Mouse (Mus musculus): ENCODE data around the gene Gnai2. TPM values are rescaled to one million over a fixed set of nuclear protein-coding genes. Genes with fewer than 3 reads are reported as not detected.
"Not testable (repeated sequence)": the region's sequence is repeated elsewhere in the genome, so short reads cannot be mapped to it uniquely, and the experiment has no call there.

Gnai2 gene
- total RNA-seq (2014; fragmentation: Nextera tagmentation) = 337 and 375 TPM in 2 replicates
- 232 TPM in 2 replicates for total RNA-seq (2017)
- 657 and 787 TPM in 2 replicates for polyA plus RNA-seq (2012)

GRCm38 (mm10) chr9:107635279-107636028, at the start of gene Gnai2:
Gene Gnai2 (minus strand): TSS chr9:107635367.
- no peaks in the 10 kb centered on the region for H3K9me3 ChIP-seq (replicated peaks)
- peaks cover 66% of the 10 kb centered on the region for H3K4me1 ChIP-seq (ENCODE audit: insufficient read depth, low read depth, low read length)
- TF ChIP-seq CTCF (IDR thresholded peaks at IDR 0.05; ENCODE audit: low read depth, low read length) = no peak
- no peak for TF ChIP-seq TAL1 (conservative IDR thresholded peaks at IDR 0.05; ENCODE audit: low read depth, low read length)
- no peak for TF ChIP-seq GATA2 (IDR thresholded peaks at IDR 0.05; ENCODE audit: borderline replicate concordance, low read depth, low read length)
- no peak for TF ChIP-seq POLR2AphosphoS5 (IDR thresholded peaks at IDR 0.05; ENCODE audit: insufficient replicate concordance, low read depth, low read length)
- no peak for TF ChIP-seq GATA1 (IDR thresholded peaks at IDR 0.05; ENCODE audit: borderline replicate concordance, low read length)
- H3K36me3 ChIP-seq (replicated peaks) = peaks cover 29% of the 10 kb centered on the region
- ATAC-seq (ENCODE audit: extremely low read depth, insufficient number of reproducible peaks, low FRiP score, poor library complexity, severe bottlenecking) (peak; percentile 90), DNase-seq (ENCODE audit: low spot score) (peak; percentile 89)
- H3K27me3 ChIP-seq (ENCODE audit: insufficient read depth, low read length) = peaks cover 4% of the 10 kb centered on the region; the same call in 1 of the 2 replicates
- peak within 1 kb of the TSS; percentile 85 for H3K4me3 ChIP-seq (ENCODE audit: low read depth, low read length)

- ATAC-seq (ENCODE audit: extremely low read depth, insufficient number of reproducible peaks, low FRiP score, poor library complexity, severe bottlenecking) (no peak), DNase-seq (ENCODE audit: low spot score) (no peak)
- Histone ChIP-seq H3K9me3 (replicated peaks) (no peaks in the 10 kb centered on the region), H3K27me3 (ENCODE audit: insufficient read depth, low read length) (peaks cover 62% of the 10 kb centered on the region), H3K36me3 (replicated peaks) (no peaks in the 10 kb centered on the region), H3K4me3 (ENCODE audit: low read depth, low read length) (no peak overlapping the region), H3K4me1 (ENCODE audit: insufficient read depth, low read depth, low read length) (peaks cover 5% of the 10 kb centered on the region)
- TF ChIP-seq TAL1 (conservative IDR thresholded peaks at IDR 0.05; ENCODE audit: low read depth, low read length) = no peak
- TF ChIP-seq CTCF (IDR thresholded peaks at IDR 0.05; ENCODE audit: low read depth, low read length) = no peak
- no peak for TF ChIP-seq GATA2 (IDR thresholded peaks at IDR 0.05; ENCODE audit: borderline replicate concordance, low read depth, low read length)
- no peak for TF ChIP-seq POLR2AphosphoS5 (IDR thresholded peaks at IDR 0.05; ENCODE audit: insufficient replicate concordance, low read depth, low read length)
- TF ChIP-seq GATA1 (IDR thresholded peaks at IDR 0.05; ENCODE audit: borderline replicate concordance, low read length) = no peak
These were observed 47.2 kb upstream of the Gnai2 start for GRCm38 (mm10) chr9:107682405-107682804.

GRCm38 (mm10) chr9:107679501-107679900, 44.3 kb upstream of the Gnai2 start, which contains the start of gene Gnat1:
Gene Gnat1 (minus strand): TSS chr9:107679712.
- no peak for ATAC-seq (ENCODE audit: extremely low read depth, insufficient number of reproducible peaks, low FRiP score, poor library complexity, severe bottlenecking)
- no peak for DNase-seq (ENCODE audit: low spot score)
- TF ChIP-seq GATA1 (IDR thresholded peaks at IDR 0.05; ENCODE audit: borderline replicate concordance, low read length) (no peak), CTCF (IDR thresholded peaks at IDR 0.05; ENCODE audit: low read depth, low read length) (no peak), POLR2AphosphoS5 (IDR thresholded peaks at IDR 0.05; ENCODE audit: insufficient replicate concordance, low read depth, low read length) (no peak), TAL1 (conservative IDR thresholded peaks at IDR 0.05; ENCODE audit: low read depth, low read length) (no peak), GATA2 (IDR thresholded peaks at IDR 0.05; ENCODE audit: borderline replicate concordance, low read depth, low read length) (no peak)
- H3K27me3 ChIP-seq (ENCODE audit: insufficient read depth, low read length) = peaks cover 72% of the 10 kb centered on the region
- no peaks in the 10 kb centered on the region for H3K9me3 ChIP-seq (replicated peaks)
- no peaks in the 10 kb centered on the region for H3K36me3 ChIP-seq (replicated peaks)
- H3K4me1 ChIP-seq (ENCODE audit: insufficient read depth, low read depth, low read length) = peaks cover 19% of the 10 kb centered on the region
- H3K4me3 ChIP-seq (ENCODE audit: low read depth, low read length) = no peak within 1 kb of the TSS

- Histone ChIP-seq H3K27me3 (ENCODE audit: insufficient read depth, low read length) (peaks cover 72% of the 10 kb centered on the region), H3K4me3 (ENCODE audit: low read depth, low read length) (no peak overlapping the region), H3K9me3 (replicated peaks) (no peaks in the 10 kb centered on the region), H3K4me1 (ENCODE audit: insufficient read depth, low read depth, low read length) (peaks cover 19% of the 10 kb centered on the region), H3K36me3 (replicated peaks) (no peaks in the 10 kb centered on the region)
- TF ChIP-seq TAL1 (conservative IDR thresholded peaks at IDR 0.05; ENCODE audit: low read depth, low read length) (no peak), GATA1 (IDR thresholded peaks at IDR 0.05; ENCODE audit: borderline replicate concordance, low read length) (no peak), POLR2AphosphoS5 (IDR thresholded peaks at IDR 0.05; ENCODE audit: insufficient replicate concordance, low read depth, low read length) (no peak), CTCF (IDR thresholded peaks at IDR 0.05; ENCODE audit: low read depth, low read length) (no peak), GATA2 (IDR thresholded peaks at IDR 0.05; ENCODE audit: borderline replicate concordance, low read depth, low read length) (no peak)
- DNase-seq (ENCODE audit: low spot score) = no peak
- no peak for ATAC-seq (ENCODE audit: extremely low read depth, insufficient number of reproducible peaks, low FRiP score, poor library complexity, severe bottlenecking)
These were observed 43.7 kb upstream of the Gnai2 start for GRCm38 (mm10) chr9:107678861-107679260.

- peak; percentile 46 for DNase-seq (ENCODE audit: low spot score)
- peaks cover 19% of the 10 kb centered on the region for H3K4me1 ChIP-seq (ENCODE audit: insufficient read depth, low read depth, low read length)
- H3K9me3 ChIP-seq (replicated peaks); H3K36me3 ChIP-seq (replicated peaks); ATAC-seq (ENCODE audit: extremely low read depth, insufficient number of reproducible peaks, low FRiP score, poor library complexity, severe bottlenecking); H3K4me3 ChIP-seq (ENCODE audit: low read depth, low read length): not testable (repeated sequence)
- peak; percentile 54 for TF ChIP-seq CTCF (IDR thresholded peaks at IDR 0.05; ENCODE audit: low read depth, low read length)
- peaks cover 72% of the 10 kb centered on the region for H3K27me3 ChIP-seq (ENCODE audit: insufficient read depth, low read length)
These were observed 42.8 kb upstream of the Gnai2 start for GRCm38 (mm10) chr9:107677819-107678526.

DNA sequence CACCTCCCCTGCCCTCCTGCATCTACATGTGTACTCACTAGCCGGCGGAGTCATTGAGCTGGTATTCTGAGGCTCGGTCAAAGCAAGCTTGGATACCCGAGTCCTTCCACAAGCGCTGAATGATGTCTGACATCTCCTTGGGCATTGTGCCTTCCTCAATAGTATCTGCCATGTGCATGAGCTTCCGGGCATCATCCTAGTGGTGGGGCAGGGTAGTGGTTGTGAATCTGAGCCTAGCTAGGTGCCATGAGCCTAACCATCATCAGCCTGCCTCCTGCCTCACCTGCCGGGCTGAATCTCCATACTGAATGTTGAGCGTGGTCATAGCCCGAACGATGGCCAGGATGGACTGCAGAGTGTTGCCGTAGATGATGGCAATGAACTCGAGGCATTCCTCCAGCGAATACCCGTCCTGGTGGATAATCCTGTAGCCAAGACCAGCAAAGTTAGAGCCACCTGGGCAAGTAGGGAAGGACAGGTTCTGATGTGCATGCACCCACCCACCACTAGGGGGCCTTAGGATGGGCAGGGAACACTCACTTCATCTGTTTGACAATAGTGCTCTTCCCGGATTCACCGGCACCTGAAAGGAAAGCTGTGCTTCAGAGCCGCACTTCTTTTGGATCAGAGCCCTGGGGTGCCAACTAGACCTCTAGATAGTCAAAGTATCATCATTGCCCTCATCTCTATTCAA, 42.1 kb upstream of the Gnai2 start:
- Histone ChIP-seq H3K36me3 (replicated peaks) (no peaks in the 10 kb centered on the region), H3K9me3 (replicated peaks) (no peaks in the 10 kb centered on the region), H3K4me1 (ENCODE audit: insufficient read depth, low read depth, low read length) (peaks cover 19% of the 10 kb centered on the region), H3K4me3 (ENCODE audit: low read depth, low read length) (no peak overlapping the region), H3K27me3 (ENCODE audit: insufficient read depth, low read length) (peaks cover 67% of the 10 kb centered on the region)
- DNase-seq (ENCODE audit: low spot score) (no peak), ATAC-seq (ENCODE audit: extremely low read depth, insufficient number of reproducible peaks, low FRiP score, poor library complexity, severe bottlenecking) (no peak)
- TF ChIP-seq POLR2AphosphoS5 (IDR thresholded peaks at IDR 0.05; ENCODE audit: insufficient replicate concordance, low read depth, low read length) (no peak), GATA1 (IDR thresholded peaks at IDR 0.05; ENCODE audit: borderline replicate concordance, low read length) (no peak), CTCF (IDR thresholded peaks at IDR 0.05; ENCODE audit: low read depth, low read length) (peak; percentile 56; the same call in 1 of the 2 replicates)
